Mouse (Mus musculus): ENCODE measurements around the gene Ensa. TPM values are rescaled to one million over a fixed set of nuclear protein-coding genes. Genes with fewer than 3 reads are reported as not detected.
A peak's percentile ranks its signal among the peaks of the same experiment; 100 is the strongest.
"Not testable (repeated sequence)": the region's sequence is repeated elsewhere in the genome, so short reads cannot be mapped to it uniquely, and the experiment has no call there.

The Ensa gene
- 14.6 and 19.8 TPM in 2 replicates for polyA plus RNA-seq (2012; rRNA removed)

- peak; percentile 97 for DNase-seq (ENCODE audit: low read depth)
These were observed at the start of gene Ensa for GRCm38 (mm10) chr3:95624628-95625503. Ensa (plus strand) TSS chr3:95624993.

- no peak for DNase-seq (ENCODE audit: low read depth)
These were observed 36.8 kb upstream of the Ensa start for GRCm38 (mm10) chr3:95587754-95588603.

- DNase-seq (ENCODE audit: low read depth): peak; percentile 95
These were observed 36.1 kb upstream of the Ensa start, which contains the start of gene Golph3l for GRCm38 (mm10) chr3:95588604-95589086. Golph3l (plus strand) TSS chr3:95588934.

GRCm38 (mm10) chr3:95598734-95599133, 26.1 kb upstream of the Ensa start:
- DNase-seq (ENCODE audit: low read depth): no peak

- no peak for DNase-seq (ENCODE audit: low read depth)
These were observed 23.5 kb upstream of the Ensa start for GRCm38 (mm10) chr3:95601287-95601686.

GRCm38 (mm10) chr3:95606096-95606495, 18.7 kb upstream of the Ensa start:
- DNase-seq (ENCODE audit: low read depth): no peak

- no peak for DNase-seq (ENCODE audit: low read depth)
These were observed 15.6 kb upstream of the Ensa start for GRCm38 (mm10) chr3:95609195-95609594.

- no peak for DNase-seq (ENCODE audit: low read depth)
These were observed 10.8 kb upstream of the Ensa start for GRCm38 (mm10) chr3:95613996-95614395.

GRCm38 (mm10) chr3:95618511-95618910, 6.3 kb upstream of the Ensa start:
- DNase-seq (ENCODE audit: low read depth): no peak

GRCm38 (mm10) chr3:95621241-95621640, 3.6 kb upstream of the Ensa start:
- DNase-seq (ENCODE audit: low read depth): no peak

GRCm38 (mm10) chr3:95622421-95622820, 2.4 kb upstream of the Ensa start:
- not testable (repeated sequence) for DNase-seq (ENCODE audit: low read depth)

- no peak for DNase-seq (ENCODE audit: low read depth)
These were observed 1.2 kb upstream of the Ensa start for GRCm38 (mm10) chr3:95623551-95623950.

GRCm38 (mm10) chr3:95623991-95624515, 740 bp upstream of the Ensa start:
- not testable (repeated sequence) for DNase-seq (ENCODE audit: low read depth)

- no peak for DNase-seq (ENCODE audit: low read depth)
These were observed 3.0 kb downstream of the Ensa start for GRCm38 (mm10) chr3:95627763-95628162.

GRCm38 (mm10) chr3:95629755-95630154, 5.0 kb downstream of the Ensa start:
- no peak for DNase-seq (ENCODE audit: low read depth)

GRCm38 (mm10) chr3:95630856-95631255, 6.1 kb downstream of the Ensa start:
- DNase-seq (ENCODE audit: low read depth): no peak

- no peak for DNase-seq (ENCODE audit: low read depth)
These were observed 6.5 kb downstream of the Ensa start for GRCm38 (mm10) chr3:95631304-95631703.

- no peak for DNase-seq (ENCODE audit: low read depth)
These were observed 8.1 kb downstream of the Ensa start for GRCm38 (mm10) chr3:95632648-95633588.

- no peak for DNase-seq (ENCODE audit: low read depth)
These were observed 10.8 kb downstream of the Ensa start for GRCm38 (mm10) chr3:95635636-95636035.

- DNase-seq (ENCODE audit: low read depth): no peak
These were observed 11.3 kb downstream of the Ensa start for GRCm38 (mm10) chr3:95636072-95636471.

GRCm38 (mm10) chr3:95639694-95640093, 14.9 kb downstream of the Ensa start:
- no peak for DNase-seq (ENCODE audit: low read depth)

Measured in gonadal fat pad, adult 2 months (tissue).